Mouse (Mus musculus) naive thymus-derived CD4-positive, alpha-beta T cell, adult 2 months (primary cell): ENCODE results near the gene 1110008P14Rik.
A peak's percentile ranks its signal among the peaks of the same experiment; 100 is the strongest.

ENCODE experiments used
- DNase-seq: peaks from one replicate; pipeline ENCODE4 v3.0.0-alpha.2; 2011; ENCODE audit warnings: low read depth

The 1110008P14Rik gene

GRCm38 (mm10) chr2:32381775-32382223 lies at the start of gene 1110008P14Rik:
Gene 1110008P14Rik (minus strand): TSS chr2:32381938.
- DNase-seq, result peak; percentile 96

GRCm38 (mm10) chr2:32430701-32431676 lies 49.3 kb upstream of the 1110008P14Rik start:
- no peak for DNase-seq

- no peak for DNase-seq
Observed at GRCm38 (mm10) chr2:32429215-32429891, 47.6 kb upstream of the 1110008P14Rik start.

- DNase-seq, result no peak
Observed at GRCm38 (mm10) chr2:32428262-32428722, 46.6 kb upstream of the 1110008P14Rik start.

GRCm38 (mm10) chr2:32427720-32428119 lies 46.0 kb upstream of the 1110008P14Rik start:
- DNase-seq, result no peak

- no peak for DNase-seq
Observed at GRCm38 (mm10) chr2:32426141-32426540, 44.4 kb upstream of the 1110008P14Rik start.

- no peak for DNase-seq
Observed at GRCm38 (mm10) chr2:32425568-32425967, 43.8 kb upstream of the 1110008P14Rik start.

GRCm38 (mm10) chr2:32424796-32425195 lies 43.1 kb upstream of the 1110008P14Rik start:
- DNase-seq, result no peak

- peak; percentile 51 for DNase-seq
Observed at GRCm38 (mm10) chr2:32423481-32424331, 42.0 kb upstream of the 1110008P14Rik start.

- DNase-seq, result no peak
Observed at GRCm38 (mm10) chr2:32421851-32422251, 40.1 kb upstream of the 1110008P14Rik start.

GRCm38 (mm10) chr2:32420647-32421046 lies 38.9 kb upstream of the 1110008P14Rik start:
- no peak for DNase-seq

GRCm38 (mm10) chr2:32420066-32420608 lies 38.4 kb upstream of the 1110008P14Rik start:
- DNase-seq, result no peak

- DNase-seq, result no peak
Observed at GRCm38 (mm10) chr2:32419359-32419758, 37.6 kb upstream of the 1110008P14Rik start.

GRCm38 (mm10) chr2:32418430-32419151 lies 36.9 kb upstream of the 1110008P14Rik start:
- no peak for DNase-seq

GRCm38 (mm10) chr2:32417486-32417885 lies 35.7 kb upstream of the 1110008P14Rik start:
- DNase-seq, result no peak

GRCm38 (mm10) chr2:32416556-32416955 lies 34.8 kb upstream of the 1110008P14Rik start:
- no peak for DNase-seq

GRCm38 (mm10) chr2:32415801-32416200 lies 34.1 kb upstream of the 1110008P14Rik start:
- no peak for DNase-seq

- DNase-seq, result no peak
Observed at GRCm38 (mm10) chr2:32413936-32414335, 32.2 kb upstream of the 1110008P14Rik start.

GRCm38 (mm10) chr2:32412742-32413531 lies 31.2 kb upstream of the 1110008P14Rik start:
- DNase-seq, result no peak

- DNase-seq, result no peak
Observed at GRCm38 (mm10) chr2:32411407-32411806, 29.7 kb upstream of the 1110008P14Rik start.
